Mouse (Mus musculus) erythroid progenitor cell, adult 5-6 weeks (primary cell): ENCODE results near the gene Ntsr2. TPM values are rescaled to one million over a fixed set of nuclear protein-coding genes. Genes with fewer than 3 reads are reported as not detected.
"Not testable (repeated sequence)": the region's sequence is repeated elsewhere in the genome, so short reads cannot be mapped to it uniquely, and the experiment has no call there.

Source experiments
- ATAC-seq: replicated peaks from 2 replicates; pipeline ENCODE4 v1.8.0; 2016; ENCODE audit warnings: moderate number of reproducible peaks, mild to moderate bottlenecking, moderate TSS enrichment, inconsistent platforms; ENCODE audit not compliant: poor library complexity, low FRiP score, severe bottlenecking
- total RNA-seq, 2 experiments: library from RNA; stranded (forward) in 1 of 2; stranded (reverse) in 1 of 2; fragments of 150-400 nt in 1 of 2; fragments of 186-747, 209-891 nt in 1 of 2; gene quantifications; 2 replicates each; pipeline versions ENCODE4 v1.2.3 to v1.2.4; 2015 to 2017; ENCODE audit warnings: low replicate concordance in 2 of 2

Ntsr2 gene
- total RNA-seq, 2 experiments from 2014 or later: not detected

- ATAC-seq: no peak
Measured at GRCm38 (mm10) chr12:16646780-16647409, 6.3 kb upstream of the Ntsr2 start.

GRCm38 (mm10) chr12:16648273-16648672 is 4.9 kb upstream of the Ntsr2 start:
- no peak for ATAC-seq

GRCm38 (mm10) chr12:16649819-16650218 is 3.4 kb upstream of the Ntsr2 start:
- ATAC-seq: no peak

- no peak for ATAC-seq
Measured at GRCm38 (mm10) chr12:16655604-16656003, 2.4 kb downstream of the Ntsr2 start.

GRCm38 (mm10) chr12:16656906-16657875 is 4.0 kb downstream of the Ntsr2 start:
- ATAC-seq: no peak

GRCm38 (mm10) chr12:16661459-16661858 is 8.3 kb downstream of the Ntsr2 start:
- no peak for ATAC-seq

GRCm38 (mm10) chr12:16661936-16662335 is 8.8 kb downstream of the Ntsr2 start:
- ATAC-seq: no peak

GRCm38 (mm10) chr12:16662955-16663585 is 9.9 kb downstream of the Ntsr2 start:
- no peak for ATAC-seq

- ATAC-seq: no peak
Measured at GRCm38 (mm10) chr12:16665022-16665421, 11.8 kb downstream of the Ntsr2 start.

GRCm38 (mm10) chr12:16669176-16669575 is 16.0 kb downstream of the Ntsr2 start:
- no peak for ATAC-seq

- no peak for ATAC-seq
Measured at GRCm38 (mm10) chr12:16672246-16672645, 19.1 kb downstream of the Ntsr2 start.

- ATAC-seq: no peak
Measured at GRCm38 (mm10) chr12:16690631-16691030, 37.4 kb downstream of the Ntsr2 start.

GRCm38 (mm10) chr12:16694783-16695182 is 41.6 kb downstream of the Ntsr2 start:
- no peak for ATAC-seq

- ATAC-seq: not testable (repeated sequence)
Measured at GRCm38 (mm10) chr12:16695252-16695651, 42.1 kb downstream of the Ntsr2 start.

GRCm38 (mm10) chr12:16696146-16696545 is 43.0 kb downstream of the Ntsr2 start:
- no peak for ATAC-seq

- no peak for ATAC-seq
Measured at GRCm38 (mm10) chr12:16698691-16699090, 45.5 kb downstream of the Ntsr2 start.

Other genes starting within 250 kb of the Ntsr2 start
- gene Lpin1, start 42.4 kb upstream of the Ntsr2 start, total RNA-seq (2015; ENCODE audit: low replicate concordance): 10.1 and 10.9 TPM in 2 replicates
- gene Lpin1, start 42.4 kb upstream of the Ntsr2 start, total RNA-seq (2017; ENCODE audit: low replicate concordance): 12.2 and 20.9 TPM in 2 replicates
- gene Greb1, start 147.5 kb downstream of the Ntsr2 start, total RNA-seq (2015; ENCODE audit: low replicate concordance): not detected in 2 replicates
- gene Greb1, start 147.5 kb downstream of the Ntsr2 start, total RNA-seq (2017; ENCODE audit: low replicate concordance): not detected in 2 replicates
- 29.6 and 47.8 TPM in 2 replicates for gene E2f6, start 157.6 kb downstream of the Ntsr2 start, total RNA-seq (2015; ENCODE audit: low replicate concordance)
- 19.9 and 33.5 TPM in 2 replicates for gene E2f6, start 157.6 kb downstream of the Ntsr2 start, total RNA-seq (2017; ENCODE audit: low replicate concordance)
- 51.9 and 55.8 TPM in 2 replicates for gene Rock2, start 241.5 kb downstream of the Ntsr2 start, total RNA-seq (2015; ENCODE audit: low replicate concordance)
- 57.9 and 73.0 TPM in 2 replicates for gene Rock2, start 241.5 kb downstream of the Ntsr2 start, total RNA-seq (2017; ENCODE audit: low replicate concordance)